ENCODE assay signal across 29 mouse cellular contexts in genomic region chr8:11807361-11807760, GRCm38 (mm10). TPM values are rescaled to one million over a fixed set of nuclear protein-coding genes. Genes with fewer than 3 reads are reported as not detected.
"Had no signal": no experiment of that assay in that cellular context is flagged by ENCODE, and none has a peak within 500 bp of the region (broad histone marks: within the 10 kb centered on the region; RNA-seq: fewer than 3 reads in every experiment).

No protein-coding gene starts in this region.

- H3K4me1 ChIP-seq: limb, embryonic 10.5 days; limb, embryonic 13.5 days; liver, embryonic 12.5 days; liver, embryonic 15.5 days; lung, embryonic 15.5 days; midbrain, embryonic 10.5 days; midbrain, embryonic 13.5 days had no signal

- H3K9me3 ChIP-seq: limb, embryonic 10.5 days; limb, embryonic 13.5 days; liver, embryonic 12.5 days; liver, embryonic 15.5 days; lung, embryonic 15.5 days; megakaryocyte, embryonic 14.5 days; midbrain, embryonic 10.5 days; midbrain, embryonic 13.5 days had no signal

- H3K4me3 ChIP-seq: layer of hippocampus, adult 2 months; limb, embryonic 10.5 days; limb, embryonic 13.5 days; liver, embryonic 12.5 days; liver, embryonic 15.5 days; lung, embryonic 15.5 days; megakaryocyte, embryonic 14.5 days; midbrain, embryonic 10.5 days; midbrain, embryonic 13.5 days had no signal

- H3K27ac ChIP-seq: kidney, postnatal 0 days; layer of hippocampus, adult 2 months; limb, embryonic 10.5 days; limb, embryonic 13.5 days; liver, embryonic 12.5 days; liver, embryonic 15.5 days; lung, embryonic 15.5 days; midbrain, embryonic 10.5 days; midbrain, embryonic 13.5 days had no signal

- H3K9ac ChIP-seq: limb, embryonic 13.5 days; liver, embryonic 12.5 days; liver, embryonic 15.5 days; lung, embryonic 15.5 days; midbrain, embryonic 13.5 days had no signal

- DNase-seq: kidney, postnatal 25 days; layer of hippocampus, adult 9-11 months; liver; lung, adult 18-20 months; lung, postnatal 10 days; lung, postnatal 36 days; retina, postnatal 1 day; right cerebral cortex, postnatal 25 days; thymus, adult 18-20 months; thymus, postnatal 36 days had no signal

- H3K4me2 ChIP-seq: limb, embryonic 13.5 days; liver, embryonic 12.5 days; liver, embryonic 15.5 days; lung, embryonic 15.5 days; midbrain, embryonic 13.5 days had no signal

- ATAC-seq: liver, embryonic 12.5 days; midbrain, embryonic 13.5 days had no signal

- H3K27me3 ChIP-seq: limb, embryonic 13.5 days; liver, embryonic 12.5 days; liver, embryonic 15.5 days; lung, embryonic 15.5 days; megakaryocyte, embryonic 14.5 days; midbrain, embryonic 13.5 days had no signal

RNA-seq across cellular contexts. Expression of gene Tex29, which starts 32.9 kb away (rescaled TPM):
- total RNA-seq: left cerebral cortex, adult 18-20 months; midbrain, postnatal 0 days; neutrophil, adult 5-6 weeks had no signal
- polyA plus RNA-seq: large intestine, adult 2 months; limb, embryonic 10.5 days; liver, embryonic 12.5 days; liver, embryonic 15.5 days; lung, embryonic 15.5 days; midbrain, postnatal 0 days; neural tube, embryonic 11.5 days; small intestine, adult 2 months; spleen, adult 2 months; stomach, embryonic 16.5 days; urinary bladder, adult 2 months had no signal
